Mouse (Mus musculus): Measurements from ENCODE around the gene Efna2.
"Not testable (repeated sequence)": the region's sequence is repeated elsewhere in the genome, so short reads cannot be mapped to it uniquely, and the experiment has no call there.

Efna2 gene

DNA sequence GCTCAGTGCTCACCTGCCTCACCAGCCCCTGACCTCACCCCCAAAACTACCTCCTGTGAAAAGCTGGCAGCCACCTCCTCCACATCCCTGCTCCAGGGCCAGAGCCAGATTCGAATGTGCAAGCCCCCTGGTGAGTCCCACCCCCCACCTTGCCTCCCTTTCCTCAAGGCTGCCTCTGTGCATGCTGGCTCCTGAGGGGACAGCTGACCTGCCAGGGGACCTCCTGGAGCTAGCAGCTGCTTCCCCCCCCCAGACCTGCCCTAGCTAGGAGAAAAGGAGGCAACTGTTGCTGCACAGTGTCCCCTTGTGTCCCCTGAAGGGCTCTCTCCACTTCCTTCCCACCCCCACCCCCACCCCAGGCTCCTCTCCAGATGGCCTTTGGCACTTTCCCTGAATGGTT is 24.0 kb upstream of the Efna2 start:
- DNase-seq (ENCODE audit: low spot score), result no peak

DNA sequence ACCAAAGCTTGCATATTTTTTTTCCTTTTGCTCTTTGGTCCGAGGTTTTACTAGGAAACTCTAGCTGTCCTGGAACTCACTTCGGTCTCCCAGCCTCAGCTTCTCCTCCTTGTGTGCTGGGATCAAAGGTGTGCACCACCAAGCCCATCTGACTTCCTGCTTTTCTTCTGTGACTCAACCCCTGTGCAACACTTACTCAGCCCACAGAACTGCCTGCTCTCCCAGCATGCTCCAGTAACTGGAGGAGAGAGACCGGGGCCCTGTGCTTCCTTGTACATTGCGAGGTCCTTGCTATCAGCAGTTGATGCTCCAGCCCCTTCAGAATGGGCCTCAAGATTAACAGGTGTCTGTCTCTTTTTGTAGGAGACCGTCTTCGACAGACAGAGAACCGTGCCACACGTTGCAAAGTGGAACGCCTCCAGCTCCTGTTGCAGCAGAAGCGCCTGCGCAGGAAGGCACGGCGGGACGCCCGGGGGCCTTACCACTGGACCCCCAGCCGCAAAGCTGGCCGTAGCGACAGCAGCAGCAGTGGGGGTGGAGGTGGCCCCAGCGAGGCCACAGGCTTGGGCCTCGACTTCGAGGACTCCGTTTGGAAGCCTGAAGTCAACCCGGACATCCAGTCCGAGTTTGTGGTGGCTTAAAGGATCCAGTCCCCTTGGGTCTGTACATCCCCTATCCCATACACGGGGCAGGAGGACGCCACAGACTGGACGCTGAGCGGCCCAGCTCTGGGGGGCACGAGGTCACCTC is 23.1 kb upstream of the Efna2 start:
- DNase-seq (ENCODE audit: low spot score), result no peak

GRCm38 (mm10) chr10:80156752-80157053 is 22.6 kb upstream of the Efna2 start:
- DNase-seq (ENCODE audit: low spot score), result no peak

DNA sequence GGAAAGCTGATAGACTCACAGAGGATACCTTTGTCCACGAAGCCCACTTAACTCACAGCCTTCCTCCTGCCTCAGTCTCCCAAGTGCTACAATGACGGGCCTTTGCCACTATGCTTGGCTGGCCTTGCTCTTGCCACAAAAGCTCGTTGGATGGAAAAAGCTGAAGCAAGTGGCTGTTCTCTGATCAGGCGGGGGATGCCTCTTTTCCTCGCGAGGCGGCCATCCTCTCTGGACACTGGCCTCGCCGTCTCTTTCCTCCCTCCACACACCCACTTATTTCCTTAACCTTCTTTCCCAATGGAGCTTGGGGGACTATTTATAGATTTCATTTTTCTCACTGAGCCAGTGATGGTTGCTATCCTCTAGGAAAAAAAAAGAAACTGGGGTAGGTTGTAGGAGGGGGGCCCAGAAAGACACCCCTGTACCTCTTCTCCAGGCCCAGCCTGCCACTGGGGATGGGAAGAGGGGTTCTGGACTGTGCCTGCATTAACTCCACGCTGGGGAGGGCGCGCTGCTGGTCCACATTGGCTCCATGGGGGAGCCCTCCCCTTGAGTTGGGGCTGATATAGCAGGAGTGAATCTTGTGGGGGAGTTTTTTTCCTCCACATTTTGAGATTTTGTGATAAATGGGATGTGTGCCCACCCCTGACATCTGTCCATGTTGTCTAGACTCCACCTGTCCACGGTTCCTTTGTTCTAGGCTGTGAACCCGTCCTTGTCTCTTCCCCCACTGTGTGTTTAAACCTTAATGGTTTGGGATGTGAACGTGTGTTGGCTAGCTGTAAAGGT is 21.9 kb upstream of the Efna2 start:
- no peak for DNase-seq (ENCODE audit: low spot score)

DNA sequence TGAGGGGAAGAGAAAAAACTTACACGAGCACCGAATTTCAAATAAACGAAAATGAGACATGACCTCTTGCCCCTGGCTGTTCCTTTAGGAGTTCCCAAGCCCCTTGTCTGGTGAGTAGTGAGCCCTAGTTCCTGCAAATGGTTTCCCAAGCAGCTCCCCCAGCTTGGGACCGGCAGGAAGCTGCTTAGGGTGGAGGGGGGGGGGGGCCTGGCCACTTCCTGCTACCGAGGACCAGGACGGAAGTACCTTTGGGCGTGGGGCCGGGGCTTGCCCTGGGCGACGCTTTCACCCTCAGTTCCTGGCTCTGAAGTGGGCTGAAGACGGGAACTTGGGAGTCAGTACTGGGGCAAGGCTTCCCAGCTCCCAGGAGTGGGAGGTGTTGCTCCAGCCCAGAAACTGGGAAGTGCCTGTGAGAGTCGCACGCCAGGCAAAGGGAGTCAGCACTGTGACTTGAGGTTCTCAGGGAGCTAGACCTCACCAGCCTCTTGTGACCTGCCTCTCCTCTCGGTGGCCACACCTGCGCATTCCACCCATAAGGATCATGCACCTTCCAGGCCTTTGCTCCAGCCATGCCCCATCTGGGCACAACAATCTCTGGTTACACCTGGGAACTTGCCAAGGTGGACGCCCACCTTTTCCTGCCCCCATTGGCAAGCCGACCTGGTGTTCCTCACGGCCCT is 20.8 kb upstream of the Efna2 start:
- no peak for DNase-seq (ENCODE audit: low spot score)

DNA sequence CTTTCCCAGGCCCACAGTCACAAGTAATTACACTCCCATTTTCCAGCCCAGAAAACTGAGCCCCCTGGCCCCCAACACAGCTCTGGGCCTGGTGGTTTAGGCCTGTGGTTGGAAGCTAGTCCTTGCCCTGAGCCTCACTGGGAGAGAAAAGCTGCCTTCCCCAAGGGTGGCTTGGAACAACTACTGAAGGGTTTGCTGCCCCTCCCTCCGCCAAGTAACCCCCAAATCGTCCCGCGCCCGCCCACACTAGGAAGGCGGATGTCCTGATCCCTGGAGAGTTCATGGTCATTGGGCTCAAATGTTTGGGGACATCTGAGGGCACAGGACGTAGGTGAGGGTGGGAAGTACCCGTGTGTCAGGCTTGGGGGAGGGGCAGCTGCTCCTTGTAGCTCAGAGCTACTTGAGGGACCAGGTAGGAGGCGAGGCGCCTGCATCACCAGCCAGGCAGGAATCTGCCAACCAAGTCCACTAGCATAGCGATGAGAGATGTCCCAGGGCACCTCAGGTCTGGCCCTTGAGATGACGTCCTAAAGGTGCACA is 20.2 kb upstream of the Efna2 start:
- no peak for DNase-seq (ENCODE audit: low spot score)

- DNase-seq (ENCODE audit: low spot score), result peak; percentile 99
Measured at GRCm38 (mm10) chr10:80159561-80160454, 19.5 kb upstream of the Efna2 start.

DNA sequence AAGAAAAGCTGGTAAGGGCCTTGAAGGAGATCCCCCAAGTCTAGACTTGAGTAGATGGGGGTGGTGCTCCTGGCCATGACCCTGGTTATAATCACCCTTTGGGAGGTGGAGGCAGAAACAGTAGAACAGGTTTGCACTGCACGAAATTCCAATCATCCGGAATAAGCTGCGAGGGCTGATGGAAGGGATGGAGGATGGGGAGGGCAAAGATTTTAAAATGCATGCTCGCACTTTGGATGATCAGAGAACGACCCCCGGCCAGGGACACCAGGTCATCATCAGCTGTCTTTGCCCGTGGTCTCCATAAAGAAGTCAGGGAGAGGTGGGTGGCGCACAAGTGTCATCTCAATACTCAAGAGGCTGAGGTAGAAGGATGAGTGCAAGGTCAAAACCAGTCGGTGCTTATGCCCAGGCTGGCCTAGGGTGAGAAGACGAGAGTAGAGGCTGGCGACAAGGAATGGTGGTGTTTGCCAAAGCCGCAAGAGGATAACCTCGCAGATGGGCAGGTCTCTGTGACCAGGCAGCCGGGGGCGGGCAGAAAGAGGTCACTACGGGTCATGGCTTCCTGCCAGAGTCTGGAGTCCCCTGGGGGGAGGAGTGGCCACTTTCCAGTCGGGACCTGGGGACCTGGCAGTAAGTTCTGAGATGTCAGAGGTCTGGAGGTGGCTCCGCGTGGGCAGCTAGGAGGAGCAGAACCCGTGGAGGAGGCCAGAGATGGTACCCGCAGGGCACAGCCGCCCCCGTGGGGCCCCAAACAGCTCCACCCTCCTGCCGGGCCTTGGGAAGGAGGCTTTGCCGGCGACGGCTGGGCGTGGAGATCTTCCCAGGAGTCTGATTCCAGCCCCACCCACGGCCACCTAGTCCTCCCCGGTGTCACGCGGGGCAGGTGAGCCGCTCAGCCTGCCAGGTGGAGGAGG is 18.6 kb upstream of the Efna2 start:
- peak; percentile 76 for DNase-seq (ENCODE audit: low spot score)

DNA sequence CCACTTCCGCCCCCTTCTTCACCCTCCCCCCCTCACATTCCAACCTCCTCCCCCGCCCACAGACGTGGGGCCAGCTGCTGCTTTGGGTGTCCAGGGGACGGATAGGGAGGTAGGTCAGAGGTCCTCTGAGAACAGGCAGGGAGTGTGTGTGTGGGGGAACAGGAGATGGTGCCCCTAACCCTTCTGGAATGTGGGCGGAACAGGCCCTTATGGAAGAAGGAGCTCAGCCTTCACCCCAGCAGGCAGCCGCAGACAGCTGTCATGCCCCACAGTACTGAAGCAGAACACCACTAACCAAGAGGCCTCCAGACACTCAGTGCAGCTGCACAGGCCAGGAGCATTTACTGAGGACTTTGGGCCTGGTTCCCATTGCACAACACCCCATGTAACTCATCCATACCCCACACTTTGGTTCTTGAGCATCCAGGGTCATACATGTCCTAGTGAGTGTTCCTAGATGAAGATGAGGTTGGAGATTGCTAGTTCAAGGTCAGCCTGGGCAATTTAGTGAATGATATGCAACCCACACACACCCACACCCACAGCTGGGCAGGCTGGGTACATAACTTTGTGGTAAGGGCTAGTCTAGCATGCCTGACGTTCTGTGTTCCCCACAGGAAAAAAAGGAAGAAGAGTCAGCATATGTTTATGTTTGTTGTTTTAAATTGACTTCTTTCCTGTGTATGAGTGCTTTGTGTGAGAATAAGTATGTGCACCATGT is 17.6 kb upstream of the Efna2 start:
- DNase-seq (ENCODE audit: low spot score), result peak; percentile 56

GRCm38 (mm10) chr10:80162243-80162608 is 17.1 kb upstream of the Efna2 start:
- no peak for DNase-seq (ENCODE audit: low spot score)

DNA sequence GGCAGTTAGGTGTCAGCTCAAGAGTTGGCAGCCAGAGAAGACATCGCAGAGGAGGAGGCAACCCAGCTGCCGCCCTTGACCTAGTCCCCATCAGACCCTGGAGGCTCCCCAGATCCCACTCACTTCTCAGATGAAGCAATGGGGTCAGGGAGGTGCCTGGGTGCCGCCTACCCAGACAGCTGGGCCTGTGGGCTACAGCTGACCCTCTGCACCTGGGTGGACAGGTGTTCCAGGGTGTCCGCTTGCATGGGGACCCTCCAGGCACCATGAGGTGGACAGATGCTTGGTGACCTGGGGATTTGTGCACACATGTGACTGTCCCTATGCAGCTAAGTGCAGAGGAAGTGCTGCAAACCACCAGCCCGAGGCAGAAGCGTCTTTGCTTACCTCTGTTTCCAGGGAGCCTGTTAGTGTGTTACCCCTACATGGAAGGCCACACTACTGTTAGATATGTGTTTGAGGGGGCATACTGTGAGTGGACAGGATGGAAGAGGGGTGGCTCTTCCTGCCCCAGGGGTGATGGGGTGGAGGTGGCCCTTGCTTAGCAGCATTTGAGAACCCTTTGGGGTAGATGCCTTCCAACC is 16.5 kb upstream of the Efna2 start:
- DNase-seq (ENCODE audit: low spot score), result no peak

DNA sequence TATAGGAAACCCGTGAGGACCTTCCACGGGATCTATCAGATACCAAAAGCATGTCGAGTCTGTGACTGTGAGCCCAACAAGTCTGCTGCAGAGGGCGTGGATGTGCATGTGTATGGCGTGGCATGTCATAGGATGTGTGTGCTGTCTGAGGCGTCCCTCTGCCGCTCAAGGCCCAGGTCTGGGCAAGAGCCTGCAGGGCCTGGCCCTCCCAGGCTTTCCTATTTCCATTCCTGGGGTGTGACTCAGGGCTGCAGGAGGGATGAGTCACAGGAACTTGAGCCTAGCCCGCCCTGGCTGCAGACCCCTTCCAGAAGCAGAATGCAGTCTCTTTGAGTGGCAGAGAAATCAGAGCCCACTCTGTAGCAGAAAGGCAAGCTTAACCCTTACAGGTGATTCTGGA is 15.6 kb upstream of the Efna2 start:
- DNase-seq (ENCODE audit: low spot score), result no peak

DNA sequence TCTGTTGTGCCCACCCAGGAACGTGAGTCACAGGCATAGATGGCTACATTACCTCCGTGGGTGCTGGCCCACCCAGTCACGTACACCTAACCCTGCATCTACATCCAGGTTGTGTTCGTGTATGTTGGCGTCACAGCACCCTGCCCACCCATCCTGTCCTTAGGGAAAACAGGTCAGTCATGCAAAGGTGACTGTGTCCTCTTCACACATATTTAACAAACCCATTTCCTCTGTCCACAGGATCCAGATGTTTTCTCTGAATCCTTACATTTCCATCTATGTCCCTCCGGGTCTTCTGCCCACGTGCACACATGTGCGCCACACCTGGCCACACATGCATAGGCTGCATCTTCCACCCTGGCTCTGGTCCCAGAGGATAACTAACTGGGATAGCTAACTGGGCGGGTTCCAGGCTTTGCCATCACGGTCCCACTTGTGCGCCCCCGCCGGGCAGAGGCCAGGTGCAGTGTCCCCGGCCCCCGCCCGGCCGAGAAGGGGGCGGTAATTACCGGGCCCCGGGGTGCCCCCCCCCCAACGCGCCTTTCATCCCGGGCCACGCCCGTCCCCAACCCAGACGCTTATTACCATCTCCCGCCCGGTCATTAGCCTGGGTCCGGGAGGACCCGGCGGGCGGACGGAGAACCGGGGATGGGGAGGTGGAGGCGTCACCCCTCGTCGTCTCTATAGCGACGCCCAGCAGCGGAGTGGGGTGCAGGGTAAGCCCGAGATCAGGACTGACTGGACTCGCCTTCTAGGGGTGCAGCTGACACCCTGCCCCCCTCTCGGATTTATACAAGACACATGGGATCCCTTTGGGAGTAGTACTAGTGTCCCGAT is 14.9 kb upstream of the Efna2 start:
- no peak for DNase-seq (ENCODE audit: low spot score)

- peak; percentile 99 for DNase-seq (ENCODE audit: low spot score)
Measured at GRCm38 (mm10) chr10:80164998-80165344, 14.3 kb upstream of the Efna2 start.

GRCm38 (mm10) chr10:80165392-80166128 is 13.7 kb upstream of the Efna2 start, which contains the start of gene Cirbp:
Gene Cirbp (plus strand): TSS chr10:80165985.
- DNase-seq (ENCODE audit: low spot score), result peak; percentile 71

DNA sequence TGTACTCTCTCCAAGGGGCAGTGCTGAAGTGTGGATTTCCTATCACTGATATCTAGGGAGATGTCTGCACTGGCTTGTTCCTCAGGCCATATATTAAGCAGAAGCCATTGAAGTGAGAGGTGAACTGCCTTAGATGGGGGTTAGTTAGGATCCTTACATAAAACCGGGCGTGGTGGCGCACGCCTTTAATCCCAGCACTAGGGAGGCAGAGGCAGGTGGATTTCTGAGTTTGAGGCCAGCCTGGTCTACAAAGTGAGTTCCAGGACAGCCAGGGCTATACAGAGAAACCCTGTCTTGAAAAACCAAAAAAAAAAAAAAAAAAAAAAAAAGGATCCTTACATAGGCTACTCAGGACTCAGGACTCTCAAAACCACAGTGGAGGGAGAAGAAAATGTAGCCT is 13.1 kb upstream of the Efna2 start:
- DNase-seq (ENCODE audit: low spot score), result not testable (repeated sequence)

DNA sequence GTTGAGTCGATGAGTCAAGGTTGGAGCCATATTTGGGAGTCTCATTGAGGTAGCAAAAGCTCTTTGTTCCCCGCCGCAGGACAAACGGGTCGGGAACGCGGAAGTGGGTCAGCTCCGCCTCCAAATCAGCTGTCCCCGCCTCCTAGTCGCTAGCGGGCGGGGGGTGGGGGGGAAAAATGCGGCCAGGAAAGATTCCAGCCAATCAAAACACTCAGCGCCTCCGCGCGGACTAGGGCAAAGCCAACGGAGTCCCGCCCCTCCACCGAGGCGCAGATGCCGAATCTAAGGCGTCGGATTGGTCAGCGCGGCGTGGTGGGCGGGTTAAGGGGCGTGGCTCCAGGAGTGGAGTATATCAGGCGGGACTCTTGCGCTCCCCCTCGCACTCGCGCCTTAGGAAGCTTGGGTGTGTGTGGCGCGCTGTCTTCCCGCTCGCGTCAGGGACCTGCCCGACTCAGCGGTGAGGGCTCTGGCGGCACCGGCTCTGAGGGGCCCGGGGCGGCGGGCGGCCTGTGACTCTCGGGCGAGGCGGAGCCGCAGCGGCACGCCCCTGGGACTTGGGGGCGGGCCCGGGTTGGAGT is 11.7 kb upstream of the Efna2 start:
- peak; percentile 100 for DNase-seq (ENCODE audit: low spot score)
